Mouse (Mus musculus) left cerebral cortex, adult 9 months (tissue): ENCODE data around the gene Aloxe3.
A peak's percentile ranks its signal among the peaks of the same experiment; 100 is the strongest.
"Not testable (repeated sequence)": the region's sequence is repeated elsewhere in the genome, so short reads cannot be mapped to it uniquely, and the experiment has no call there.

Experiments used
- DNase-seq, 2 experiments: peaks; one replicate each; pipeline ENCODE4 v3.0.0; 2022; ENCODE audit warnings: low spot score in 2 of 2

Aloxe3 gene

DNA sequence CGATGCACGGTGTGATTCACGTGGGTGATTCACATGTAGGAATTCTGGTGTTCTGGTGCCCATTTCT, at the start of gene Aloxe3:
Gene Aloxe3, plus strand, starts transcription at position 45 of the 67 bp plus-strand sequence.
- DNase-seq = no peak

DNA sequence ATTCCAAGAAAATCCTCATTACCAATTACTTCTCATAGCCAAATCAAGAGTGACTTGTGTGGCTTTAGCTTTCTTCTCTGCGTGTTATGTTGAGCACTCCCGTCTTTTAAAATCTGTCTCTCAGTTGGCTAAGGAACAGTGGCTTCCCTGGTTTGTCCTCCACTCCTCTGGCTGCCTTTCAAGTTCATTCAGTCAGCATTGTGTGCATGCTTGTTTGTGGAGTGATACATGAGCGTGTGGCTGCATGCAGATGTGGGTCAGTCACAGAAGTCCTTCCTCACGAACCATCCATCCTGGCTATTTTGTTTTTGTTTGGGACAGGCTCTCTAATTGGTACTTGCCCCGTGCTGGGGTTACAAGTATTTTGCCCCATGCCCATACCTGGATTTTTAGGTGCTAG, 49.1 kb upstream of the Aloxe3 start:
- no peak for DNase-seq

DNA sequence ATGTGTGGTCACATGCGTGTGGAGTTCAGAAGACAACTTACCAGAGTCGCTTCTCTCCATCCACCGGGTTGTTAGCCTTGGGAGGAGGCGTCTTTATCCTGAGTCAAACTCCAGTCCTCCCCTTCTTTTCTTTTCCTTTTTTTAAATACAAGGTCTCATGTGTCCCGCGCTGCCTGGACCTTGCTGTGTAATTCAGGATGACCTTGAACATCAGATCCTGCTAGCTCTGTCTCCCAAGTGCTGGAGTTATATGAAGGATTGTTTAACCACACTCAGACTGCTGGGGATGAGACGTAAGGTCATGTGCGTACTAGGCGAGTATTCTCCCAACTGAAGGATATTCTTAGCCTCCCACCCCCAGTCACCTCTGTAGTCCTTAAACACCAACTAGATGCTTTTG, 48.4 kb upstream of the Aloxe3 start:
- no peak for DNase-seq

- DNase-seq = no peak
Measured at GRCm38 (mm10) chr11:69078041-69078440, 47.7 kb upstream of the Aloxe3 start.

DNA sequence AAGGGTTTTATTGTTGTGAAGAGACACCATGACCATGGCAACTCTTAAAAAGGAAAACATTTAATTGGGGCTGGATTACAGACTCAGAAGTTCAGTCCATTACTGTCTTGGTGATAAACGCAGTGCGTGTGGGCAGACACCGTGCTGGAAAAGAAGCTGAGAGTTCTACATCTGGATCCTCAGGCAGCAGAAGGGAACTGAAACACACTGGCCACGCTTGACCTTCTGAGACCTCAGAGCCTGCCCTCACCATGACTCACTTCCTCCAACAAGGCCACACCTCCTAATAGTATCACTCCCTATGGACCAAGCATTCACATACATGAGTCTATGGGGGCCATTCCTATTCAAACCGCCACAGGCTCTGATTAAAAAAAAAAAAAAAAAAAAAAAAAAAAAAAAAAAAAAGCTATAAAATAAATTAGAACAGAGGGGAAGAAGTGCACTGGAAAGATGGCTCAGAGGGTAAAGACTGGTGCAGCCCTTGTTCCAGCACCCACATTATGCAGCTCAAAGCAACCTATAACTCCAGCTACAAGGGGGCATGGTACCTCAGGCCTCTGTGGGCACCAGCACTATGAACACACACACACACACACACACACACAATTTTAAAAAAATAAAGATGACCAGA, 46.8 kb upstream of the Aloxe3 start:
- no peak for DNase-seq

- DNase-seq = no peak
Measured at GRCm38 (mm10) chr11:69080102-69080854, 45.4 kb upstream of the Aloxe3 start.

DNA sequence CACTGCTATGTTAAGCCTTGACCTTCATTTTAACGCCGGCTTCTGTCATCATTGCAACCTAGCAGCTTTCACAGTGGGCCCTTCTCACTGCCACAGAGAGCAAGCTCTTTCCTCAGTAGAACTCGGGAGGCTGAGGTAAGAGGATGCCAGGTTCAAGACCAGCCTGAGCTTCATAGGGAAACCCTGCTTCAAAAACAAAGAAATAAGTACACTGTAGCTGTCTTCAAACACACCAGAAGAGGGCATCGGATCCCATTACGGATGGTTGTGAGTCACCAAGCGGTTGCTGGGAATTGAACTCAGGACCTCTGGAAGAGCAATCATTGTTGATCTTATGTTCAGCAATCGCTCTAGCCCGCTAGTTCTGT, 44.9 kb upstream of the Aloxe3 start:
- no peak for DNase-seq

GRCm38 (mm10) chr11:69081613-69082012, 44.1 kb upstream of the Aloxe3 start:
- no peak for DNase-seq

GRCm38 (mm10) chr11:69085608-69086007, 40.1 kb upstream of the Aloxe3 start:
- DNase-seq = no peak

DNA sequence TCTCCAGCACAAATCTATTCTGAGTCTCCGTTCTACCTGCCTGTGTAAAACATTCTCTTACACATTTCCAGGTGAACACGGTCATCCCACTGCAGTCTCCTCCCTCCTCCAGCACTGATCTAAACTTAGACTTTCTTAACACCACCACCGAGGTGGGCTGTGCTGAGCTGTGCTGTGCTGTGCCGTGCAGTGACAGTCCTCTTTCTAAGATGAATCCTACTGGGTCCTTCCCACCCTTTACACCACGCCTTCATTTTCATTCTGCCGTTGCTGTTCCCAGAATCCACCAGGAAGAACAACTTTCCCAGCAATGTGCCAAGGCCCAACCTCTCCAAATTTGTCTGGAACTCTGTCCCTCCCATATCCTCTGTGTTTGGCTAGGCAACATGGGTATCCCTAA, 39.3 kb upstream of the Aloxe3 start:
- DNase-seq = no peak

DNA sequence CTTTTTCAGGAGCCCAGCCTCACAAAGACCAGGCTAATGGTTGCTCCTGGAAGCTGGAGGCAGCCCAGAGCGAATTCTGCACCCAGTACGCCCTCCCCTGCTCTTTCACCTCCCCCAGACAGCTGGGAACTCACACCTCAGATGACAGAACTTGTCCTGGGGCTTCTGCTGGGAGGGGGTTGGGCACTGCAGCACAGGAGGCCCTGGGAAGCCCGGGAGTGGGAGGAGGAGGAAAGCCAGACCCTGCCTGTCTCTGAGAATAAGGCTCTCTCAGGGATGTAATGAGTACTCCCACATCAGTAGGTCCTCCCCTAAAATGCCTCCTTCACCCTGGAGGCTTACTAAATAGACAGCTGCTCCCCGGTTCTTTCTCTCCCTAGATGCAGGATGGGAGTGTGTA, 38.6 kb upstream of the Aloxe3 start:
- no peak for DNase-seq

DNA sequence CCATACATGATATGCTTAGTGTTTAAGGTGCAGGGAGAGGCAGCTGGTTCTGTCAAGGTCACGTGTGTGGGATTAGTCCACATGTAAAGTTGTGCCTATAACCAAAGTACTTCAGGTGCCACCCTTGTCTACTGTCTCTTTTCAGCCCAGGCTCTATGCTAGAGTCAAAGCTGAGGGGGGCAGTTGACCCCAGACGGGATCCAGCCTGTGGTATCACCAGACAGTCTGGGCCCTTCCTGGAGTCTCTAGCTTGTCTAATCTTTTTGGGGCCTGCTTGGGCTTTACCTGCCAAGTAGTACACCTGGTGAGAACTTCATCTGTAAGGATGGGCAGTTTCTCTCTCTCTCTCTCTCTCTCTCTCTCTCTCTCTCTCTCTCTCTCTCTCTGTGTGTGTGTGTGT, 38.1 kb upstream of the Aloxe3 start:
- DNase-seq = no peak

GRCm38 (mm10) chr11:69088103-69088855, 37.4 kb upstream of the Aloxe3 start, which contains the start of gene Vamp2:
Gene Vamp2 (plus strand): TSS chr11:69088490.
- peak in 1 of 2 experiments; percentile 93 for DNase-seq

GRCm38 (mm10) chr11:69088856-69089615, 36.7 kb upstream of the Aloxe3 start:
- no peak for DNase-seq

- no peak for DNase-seq
Measured at GRCm38 (mm10) chr11:69089616-69090290, 35.9 kb upstream of the Aloxe3 start.

DNA sequence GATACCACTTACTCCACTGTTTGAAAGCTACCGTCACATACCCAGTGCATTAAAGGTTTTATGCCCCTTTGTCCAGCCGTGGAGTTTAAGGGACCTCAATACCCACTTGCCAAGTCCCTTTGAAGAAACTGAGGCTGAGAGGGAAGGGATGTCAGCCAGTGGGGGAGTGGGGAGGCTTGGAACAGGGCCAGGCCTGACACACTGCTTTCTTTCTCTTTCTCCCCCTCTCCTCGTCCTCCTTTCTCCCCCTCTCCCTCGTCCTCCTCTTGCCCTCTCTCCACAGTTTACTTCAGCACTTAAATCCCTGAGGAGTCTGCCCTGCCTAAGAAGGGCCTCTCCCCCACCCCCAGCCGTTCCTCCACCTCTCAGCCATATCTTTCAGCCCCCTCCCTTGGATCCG, 35.3 kb upstream of the Aloxe3 start:
- DNase-seq = no peak

DNA sequence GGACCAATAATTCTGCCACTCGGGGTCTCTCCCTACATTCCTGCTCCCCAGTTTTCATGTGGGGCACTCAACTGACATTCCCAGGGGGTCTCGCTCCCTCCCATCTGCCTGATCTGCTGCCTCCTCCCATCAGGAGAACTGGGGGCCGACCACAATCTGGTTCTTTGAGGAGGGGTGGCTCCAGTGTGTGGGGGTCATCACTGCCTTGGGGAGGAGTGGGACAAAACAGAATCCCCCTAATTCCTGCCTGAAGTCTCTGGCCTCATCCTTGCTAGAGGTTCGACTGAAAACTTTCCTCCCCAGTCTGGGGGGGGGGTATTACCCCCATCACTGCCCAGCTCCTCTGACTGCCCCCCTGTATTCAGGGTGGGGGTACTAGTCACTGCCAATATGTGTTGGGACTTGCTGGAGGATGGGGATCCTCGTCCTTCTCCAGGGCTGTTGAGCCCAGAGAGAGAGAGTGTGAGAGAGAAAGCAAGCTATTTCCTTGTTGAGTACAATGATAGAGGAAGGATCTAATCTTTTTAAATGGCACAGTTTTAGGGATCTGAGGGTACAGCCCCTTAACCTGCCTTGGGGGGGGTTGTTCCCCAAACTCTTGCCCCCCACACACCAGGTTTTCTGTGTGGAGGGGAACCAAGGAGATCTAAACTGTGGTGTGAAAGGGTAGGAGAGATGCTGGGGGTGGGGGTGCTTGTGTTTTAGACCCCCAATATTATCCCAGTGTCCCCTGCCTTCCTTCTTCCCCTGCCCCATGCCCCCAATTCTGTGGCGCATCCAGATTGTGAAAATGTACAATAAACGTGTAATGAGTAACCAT, 33.9 kb upstream of the Aloxe3 start:
- no peak for DNase-seq

DNA sequence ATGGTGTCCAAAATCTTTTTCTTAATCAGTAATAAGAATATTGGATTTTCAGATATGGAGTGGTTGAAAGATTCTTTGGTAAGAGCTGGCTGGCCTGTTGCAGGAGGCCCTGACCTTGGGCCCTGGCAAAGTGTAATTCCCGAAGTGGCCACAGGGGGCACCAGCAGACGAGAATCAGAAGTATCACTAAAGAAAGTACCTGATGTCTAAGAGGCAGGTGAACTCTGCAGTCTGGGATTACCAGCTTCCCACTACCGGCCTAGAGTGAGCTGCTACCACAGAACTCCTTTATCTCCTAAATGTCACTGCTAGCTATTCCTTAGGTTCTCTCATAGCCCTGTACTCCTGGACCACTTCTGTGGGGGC, 33.3 kb upstream of the Aloxe3 start:
- peak in 1 of 2 experiments; percentile 88 for DNase-seq

DNA sequence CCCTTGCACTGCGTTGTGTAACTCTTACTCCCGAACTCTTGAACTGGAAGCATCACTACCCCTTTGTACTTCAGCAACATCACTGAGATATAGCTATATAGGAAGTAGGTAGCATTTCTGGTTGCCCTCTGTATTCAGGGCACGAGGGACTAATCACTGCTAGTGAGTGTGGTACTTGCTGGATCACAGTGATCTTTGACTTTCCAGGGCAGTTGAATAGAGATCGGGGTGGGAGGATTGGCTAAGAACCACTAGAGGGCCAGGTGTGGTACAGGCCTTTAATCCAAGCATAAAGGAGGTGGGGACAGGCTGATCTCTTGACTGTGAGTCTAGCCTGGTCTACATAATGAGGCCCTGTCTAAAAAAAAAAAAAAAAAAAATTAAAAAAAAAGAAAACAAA, 32.8 kb upstream of the Aloxe3 start:
- no peak for DNase-seq

DNA sequence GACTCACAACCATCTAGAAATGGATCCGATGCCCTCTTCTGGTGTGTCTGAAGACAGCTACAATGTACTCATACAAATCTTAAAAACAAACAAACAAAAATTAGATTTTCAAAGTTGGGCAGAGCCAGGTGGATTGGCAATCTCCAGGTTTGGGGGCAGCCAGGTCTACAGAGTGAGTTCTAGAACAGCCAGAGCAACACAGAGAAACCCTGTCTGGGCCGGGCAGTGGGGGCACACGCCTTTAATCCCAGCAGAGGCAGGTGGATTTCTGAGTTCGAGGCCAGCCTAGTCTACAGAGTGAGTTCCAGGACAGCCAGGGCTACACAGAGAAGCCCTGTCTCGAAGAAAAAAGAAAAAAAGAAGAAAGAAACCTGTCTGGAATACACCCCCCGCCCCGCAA, 31.8 kb upstream of the Aloxe3 start:
- not testable (repeated sequence) for DNase-seq

DNA sequence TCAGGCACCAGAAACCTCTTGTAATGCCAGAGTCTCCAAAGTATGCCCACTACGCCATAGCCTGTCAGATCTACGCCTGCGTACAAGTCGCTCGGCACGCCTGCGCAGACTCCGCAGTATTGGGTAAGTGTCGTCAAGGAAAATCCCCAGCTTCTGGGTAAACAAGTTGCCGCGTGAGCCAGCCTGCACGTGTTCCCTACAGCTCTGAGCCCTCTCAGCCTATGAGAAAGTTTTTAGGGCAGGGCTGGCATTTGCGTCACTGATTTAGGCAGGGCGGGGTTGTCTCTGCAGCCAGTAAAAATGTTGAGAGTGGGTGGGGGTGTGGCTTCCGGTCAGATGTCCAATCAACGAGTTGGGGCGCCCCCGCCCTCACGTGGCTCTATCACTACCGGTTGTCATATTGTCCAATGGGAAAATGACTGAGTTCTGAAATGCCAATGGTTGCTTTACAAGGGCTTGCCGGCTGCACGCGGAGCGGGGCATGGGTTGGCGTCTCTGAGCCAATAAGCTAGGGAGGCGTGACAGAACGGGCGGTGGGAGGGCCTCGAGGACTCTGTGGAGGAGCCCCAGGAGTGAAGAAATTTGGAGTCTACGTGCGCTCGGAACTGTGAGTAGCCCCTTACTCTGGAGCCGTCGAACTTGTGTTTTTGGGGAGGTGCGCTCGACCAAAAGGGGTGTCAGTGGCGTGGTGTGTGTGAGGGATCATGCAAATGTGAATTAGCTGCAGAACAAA, 30.8 kb upstream of the Aloxe3 start, which contains the start of gene Per1:
Gene Per1, plus strand, starts transcription at position 521 of the 733 bp plus-strand sequence.
- peak; percentile 100 for DNase-seq
